Mouse (Mus musculus) erythroblast, embryonic 14.5 days (primary cell): ENCODE measurements around the gene Rab28.

Source experiments
- GATA1 ChIP-seq: IDR thresholded peaks from 2 replicates; pipeline ENCODE4 v1.6.1; 2012; ENCODE audit warnings: low read length, inconsistent platforms, mixed read lengths
- TAL1 ChIP-seq: IDR thresholded peaks from 3 replicates; pipeline ENCODE4 v1.6.1; 2012; ENCODE audit warnings: low read length, inconsistent platforms, mixed read lengths

DNA sequence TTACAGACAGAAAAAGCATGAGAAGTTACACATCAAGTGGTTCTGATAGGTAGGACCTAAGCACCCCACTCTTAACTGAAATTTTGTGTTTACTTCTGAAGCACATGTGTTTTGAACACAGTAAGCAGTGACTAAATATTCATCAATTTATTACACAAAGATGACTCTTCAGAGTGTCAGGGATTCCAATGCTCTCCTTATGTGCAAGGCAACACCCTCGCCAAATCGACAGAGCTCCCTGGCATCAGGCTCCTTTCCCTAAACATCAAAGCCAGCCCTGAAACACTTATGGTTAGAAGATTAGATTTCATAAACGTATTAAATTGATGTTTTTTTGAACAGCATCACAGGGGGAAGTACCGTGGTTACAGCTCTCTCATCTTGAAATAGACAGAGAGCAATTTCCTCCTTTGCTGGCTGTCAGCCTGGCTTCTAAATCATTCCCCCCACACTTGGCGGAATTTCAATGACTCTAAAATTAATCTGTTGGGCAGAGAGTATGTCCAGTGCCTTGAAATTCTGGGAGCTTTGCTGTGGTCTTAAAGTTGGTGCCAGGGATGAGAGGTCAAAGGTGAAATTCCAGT, 97.4 kb downstream of the Rab28 start:
- TF ChIP-seq TAL1 (no peak), GATA1 (no peak)
